Mouse (Mus musculus): ENCODE measurements at regions not wholly inside any gene's neighbourhood (a gene's known extent, or its start where the extent isn't known, plus 50 kb on each side); places are given as distances from the start of the nearest gene placed in this dataset.

DNA sequence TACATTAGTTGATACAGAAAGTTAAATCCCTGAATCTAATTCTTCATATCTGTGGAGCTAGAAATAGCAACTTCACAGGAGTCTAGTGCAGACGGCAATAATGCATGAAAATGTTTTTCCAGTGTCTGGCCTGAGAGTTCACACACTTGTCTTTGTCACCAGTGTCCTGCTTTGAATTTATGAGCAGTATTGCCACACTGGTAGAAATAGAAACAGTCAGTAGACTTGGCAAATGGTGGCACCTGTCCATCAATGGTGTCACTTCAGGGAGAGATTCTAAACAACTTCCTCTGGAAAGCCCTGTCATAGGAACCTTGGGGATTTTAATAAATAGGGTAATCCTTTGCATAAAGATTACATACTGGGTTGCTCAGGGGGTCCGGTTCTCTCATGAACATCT lies 621.5 kb upstream of the Cdh11 start:
- H3K4me1 ChIP-seq (ENCODE audit: control insufficient read depth, insufficient read depth, low read length): 0 out of 2 replicates have a peak, but pooled peaks cover 2% of the 10 kb centered on the region
- TF ChIP-seq CTCF (IDR thresholded peaks at IDR 0.05; ENCODE audit: control insufficient read depth, insufficient read depth, insufficient replicate concordance, low read depth, low read length): no peak
- no peak for TF ChIP-seq POLR2A (IDR thresholded peaks at IDR 0.05; ENCODE audit: control insufficient read depth, low read depth, low read length)

DNA sequence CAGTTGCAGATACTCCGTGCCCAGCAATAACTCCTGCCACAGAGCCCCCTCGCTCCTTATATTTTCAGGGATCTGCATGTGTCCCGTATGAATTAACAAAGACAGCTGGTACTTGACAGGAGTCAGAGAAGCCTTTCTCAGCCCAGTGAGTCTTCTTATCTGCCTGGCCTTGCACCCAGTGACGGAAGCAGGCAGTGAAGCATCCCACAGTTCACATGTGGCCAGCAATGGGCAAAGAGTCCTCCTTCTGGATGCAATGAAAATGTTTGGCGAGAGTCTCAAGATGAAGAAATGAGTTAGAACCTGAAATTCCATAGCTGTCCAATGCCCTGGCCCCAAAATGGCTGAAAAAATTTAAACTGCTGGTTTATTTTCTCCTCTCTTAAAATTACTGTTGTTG lies 622.2 kb upstream of the Cdh11 start:
- H3K27me3 ChIP-seq (ENCODE audit: control insufficient read depth, insufficient read depth, low read length): no peaks in the 10 kb centered on the region

More for the DNA sequence above, 621.5 kb upstream of the Cdh11 start:
- H3K4me3 ChIP-seq (ENCODE audit: control insufficient read depth, low read depth, low read length): no peak overlapping the region
- no peaks in the 10 kb centered on the region for H3K36me3 ChIP-seq (ENCODE audit: control insufficient read depth, insufficient read depth, low read length)
- H3K27me3 ChIP-seq (ENCODE audit: control insufficient read depth, insufficient read depth, low read length): no peaks in the 10 kb centered on the region
- no peak overlapping the region for H3K27ac ChIP-seq (ENCODE audit: control insufficient read depth, insufficient read depth, low read depth, low read length)

DNA sequence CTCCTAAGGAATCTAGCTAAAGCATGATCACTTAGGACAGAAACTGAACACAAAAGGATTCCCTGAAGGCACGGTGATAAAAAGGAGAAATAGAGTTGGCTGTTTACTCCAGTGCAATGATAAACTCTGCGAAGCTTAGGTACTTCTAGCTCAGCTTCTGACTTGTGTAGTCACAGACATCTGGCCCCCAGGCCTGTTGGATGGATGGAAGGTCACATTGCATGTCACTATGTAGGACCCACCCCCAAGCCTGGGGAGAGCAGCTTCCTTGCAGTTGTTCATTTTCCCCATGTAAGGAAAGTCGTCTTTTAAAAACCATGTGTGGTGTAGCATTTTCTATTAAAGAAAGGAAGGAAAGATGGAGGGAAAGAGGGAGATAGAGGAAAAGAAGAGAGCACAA lies 623.0 kb upstream of the Cdh11 start:
- Histone ChIP-seq H3K36me3 (ENCODE audit: control insufficient read depth, insufficient read depth, low read length) (no peaks in the 10 kb centered on the region), H3K4me3 (ENCODE audit: control insufficient read depth, low read depth, low read length) (no peak overlapping the region), H3K27me3 (ENCODE audit: control insufficient read depth, insufficient read depth, low read length) (no peaks in the 10 kb centered on the region), H3K27ac (ENCODE audit: control insufficient read depth, insufficient read depth, low read depth, low read length) (no peak overlapping the region), H3K4me1 (ENCODE audit: control insufficient read depth, insufficient read depth, low read length) (0 out of 2 replicates have a peak, but pooled peaks cover 2% of the 10 kb centered on the region)
- no peak for TF ChIP-seq CTCF (IDR thresholded peaks at IDR 0.05; ENCODE audit: control insufficient read depth, insufficient read depth, insufficient replicate concordance, low read depth, low read length)
- no peak for TF ChIP-seq POLR2A (IDR thresholded peaks at IDR 0.05; ENCODE audit: control insufficient read depth, low read depth, low read length)

More for the DNA sequence above, 622.2 kb upstream of the Cdh11 start:
- Histone ChIP-seq H3K36me3 (ENCODE audit: control insufficient read depth, insufficient read depth, low read length) (no peaks in the 10 kb centered on the region), H3K27ac (ENCODE audit: control insufficient read depth, insufficient read depth, low read depth, low read length) (no peak overlapping the region), H3K4me1 (ENCODE audit: control insufficient read depth, insufficient read depth, low read length) (0 out of 2 replicates have a peak, but pooled peaks cover 2% of the 10 kb centered on the region), H3K4me3 (ENCODE audit: control insufficient read depth, low read depth, low read length) (no peak overlapping the region)
- no peak for TF ChIP-seq POLR2A (IDR thresholded peaks at IDR 0.05; ENCODE audit: control insufficient read depth, low read depth, low read length)
- no peak for TF ChIP-seq CTCF (IDR thresholded peaks at IDR 0.05; ENCODE audit: control insufficient read depth, insufficient read depth, insufficient replicate concordance, low read depth, low read length)

DNA sequence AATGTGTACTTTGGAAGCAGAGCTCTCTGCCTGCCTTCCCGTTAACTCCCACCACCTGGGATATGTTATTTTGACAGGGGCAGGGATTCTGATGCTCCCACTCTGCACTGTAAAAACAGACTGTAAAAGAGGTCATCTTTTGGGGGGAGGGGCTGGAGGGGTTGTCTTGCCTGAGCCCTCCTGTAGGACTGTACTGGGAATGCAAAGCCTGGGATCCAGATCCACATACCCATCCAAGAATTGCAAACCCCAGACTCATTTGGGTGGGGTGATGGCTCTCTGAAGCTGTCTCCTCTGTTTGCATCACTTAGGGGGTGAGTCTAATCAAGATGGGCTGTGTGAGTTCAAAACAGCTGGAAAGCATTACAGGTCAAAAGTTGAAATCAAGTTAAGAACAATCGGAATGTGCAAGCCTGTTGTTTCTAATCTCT lies 623.7 kb upstream of the Cdh11 start:
- Histone ChIP-seq H3K4me3 (ENCODE audit: control insufficient read depth, low read depth, low read length) (no peak overlapping the region), H3K27ac (ENCODE audit: control insufficient read depth, insufficient read depth, low read depth, low read length) (no peak overlapping the region), H3K27me3 (ENCODE audit: control insufficient read depth, insufficient read depth, low read length) (no peaks in the 10 kb centered on the region), H3K4me1 (ENCODE audit: control insufficient read depth, insufficient read depth, low read length) (0 out of 2 replicates have a peak, but pooled peaks cover 2% of the 10 kb centered on the region), H3K36me3 (ENCODE audit: control insufficient read depth, insufficient read depth, low read length) (no peaks in the 10 kb centered on the region)
- no peak for TF ChIP-seq POLR2A (IDR thresholded peaks at IDR 0.05; ENCODE audit: control insufficient read depth, low read depth, low read length)
- TF ChIP-seq CTCF (IDR thresholded peaks at IDR 0.05; ENCODE audit: control insufficient read depth, insufficient read depth, insufficient replicate concordance, low read depth, low read length): no peak

DNA sequence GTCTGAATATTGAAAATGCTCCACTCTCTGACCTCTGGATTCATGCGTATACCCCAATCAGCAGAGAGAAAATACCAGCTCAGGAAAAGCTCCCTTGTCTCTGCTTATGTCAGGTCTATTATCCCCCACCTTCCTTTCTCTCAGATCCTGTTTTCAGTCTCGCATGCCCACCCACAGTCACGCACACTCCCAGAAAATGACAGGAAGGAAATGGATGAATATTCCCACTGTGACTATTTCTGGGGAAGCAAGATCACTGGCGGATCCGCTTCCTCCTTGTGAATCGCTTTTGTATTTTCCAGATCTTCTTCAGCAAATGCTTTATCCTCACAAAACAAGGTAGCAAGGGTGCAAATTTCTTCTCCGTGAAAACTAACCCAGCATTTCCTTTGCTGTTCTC lies 627.3 kb upstream of the Cdh11 start:
- H3K27ac ChIP-seq (ENCODE audit: control insufficient read depth, insufficient read depth, low read depth, low read length): no peak overlapping the region
- H3K4me1 ChIP-seq (ENCODE audit: control insufficient read depth, insufficient read depth, low read length): no peaks in the 10 kb centered on the region
- H3K36me3 ChIP-seq (ENCODE audit: control insufficient read depth, insufficient read depth, low read length): no peaks in the 10 kb centered on the region
- TF ChIP-seq POLR2A (IDR thresholded peaks at IDR 0.05; ENCODE audit: control insufficient read depth, low read depth, low read length): no peak
- no peaks in the 10 kb centered on the region for H3K27me3 ChIP-seq (ENCODE audit: control insufficient read depth, insufficient read depth, low read length)
- no peak overlapping the region for H3K4me3 ChIP-seq (ENCODE audit: control insufficient read depth, low read depth, low read length)

DNA sequence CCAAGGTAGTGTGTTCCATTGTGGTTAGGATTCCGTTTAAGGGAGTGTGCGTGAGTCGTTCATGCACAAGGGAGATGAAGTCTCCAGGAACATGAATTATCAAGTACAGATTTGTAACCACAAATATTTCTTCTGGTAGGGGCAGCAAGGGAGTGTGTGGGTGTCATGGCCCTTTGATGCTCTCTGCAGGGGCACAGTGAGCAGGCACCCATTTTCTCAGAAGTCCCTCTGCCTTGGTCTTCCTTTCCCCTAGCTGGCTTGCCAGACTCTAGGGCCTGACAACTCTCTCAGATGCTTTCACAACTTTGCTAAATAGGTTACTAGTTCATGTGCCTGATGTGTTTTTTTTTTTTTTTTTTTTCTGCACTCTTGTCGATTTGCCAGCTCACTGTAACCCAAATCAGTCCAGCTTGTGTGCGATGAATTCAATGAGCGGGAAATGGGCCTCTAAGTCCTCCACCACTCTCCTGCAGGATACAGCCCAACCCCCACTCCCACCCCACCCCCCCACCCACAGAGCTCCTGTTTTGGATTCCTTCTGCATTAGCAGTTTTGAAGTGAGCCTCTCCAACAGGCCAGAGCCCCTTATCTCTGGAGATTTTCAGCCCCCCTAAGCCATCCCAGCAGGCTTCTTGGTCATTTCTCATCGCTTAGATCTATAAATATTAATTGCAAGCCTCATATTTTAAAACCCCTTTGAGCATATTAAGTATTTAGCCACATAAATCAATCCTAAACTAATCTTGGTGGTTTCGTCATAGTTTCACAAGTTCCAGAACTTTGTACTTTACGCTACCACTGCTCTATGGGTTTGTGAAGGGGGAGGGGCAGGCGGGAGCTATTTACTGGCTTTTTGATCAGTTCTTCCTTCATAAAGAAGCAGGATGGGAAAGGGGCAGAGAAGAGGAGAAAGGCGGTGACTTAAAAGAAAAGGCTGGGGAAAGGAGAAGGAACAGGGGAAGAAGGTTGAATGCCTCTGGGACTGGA lies 628.4 kb upstream of the Cdh11 start:
- Histone ChIP-seq H3K4me3 (ENCODE audit: control insufficient read depth, low read depth, low read length) (no peak overlapping the region), H3K4me1 (ENCODE audit: control insufficient read depth, insufficient read depth, low read length) (no peaks in the 10 kb centered on the region), H3K27me3 (ENCODE audit: control insufficient read depth, insufficient read depth, low read length) (no peaks in the 10 kb centered on the region), H3K36me3 (ENCODE audit: control insufficient read depth, insufficient read depth, low read length) (no peaks in the 10 kb centered on the region), H3K27ac (ENCODE audit: control insufficient read depth, insufficient read depth, low read depth, low read length) (no peak overlapping the region)
- TF ChIP-seq CTCF (IDR thresholded peaks at IDR 0.05; ENCODE audit: control insufficient read depth, insufficient read depth, insufficient replicate concordance, low read depth, low read length): no peak
- TF ChIP-seq POLR2A (IDR thresholded peaks at IDR 0.05; ENCODE audit: control insufficient read depth, low read depth, low read length): no peak

DNA sequence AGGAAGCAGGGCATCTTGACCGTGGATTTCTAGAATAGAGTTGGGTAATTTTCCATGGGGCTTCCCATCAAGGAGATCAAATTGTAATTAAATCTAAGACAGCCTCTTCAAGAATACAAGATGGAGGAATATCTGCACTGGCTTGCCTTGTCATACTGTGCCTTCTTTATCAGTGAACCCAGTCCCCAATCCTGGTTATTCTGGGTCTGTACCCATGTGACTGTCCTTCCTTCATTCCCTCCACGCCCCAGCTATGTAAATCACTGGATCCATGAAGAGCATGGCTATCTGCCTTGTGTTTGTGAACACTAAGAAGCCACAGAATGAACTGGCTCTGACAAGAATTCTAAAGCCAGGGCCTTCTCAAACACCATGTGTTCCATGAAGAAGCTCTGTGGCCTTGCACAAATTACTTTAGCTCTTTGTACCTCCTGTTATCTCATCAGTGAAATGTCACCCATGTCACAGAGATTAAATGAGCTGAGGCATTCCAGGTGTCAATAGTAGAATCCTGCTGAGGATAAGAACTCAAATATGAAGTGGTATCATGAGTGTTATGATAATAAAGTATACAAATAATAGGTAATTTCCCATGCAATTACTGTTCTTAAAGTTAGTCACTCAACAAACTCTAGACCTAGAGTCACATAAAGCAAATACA lies 637.0 kb upstream of the Cdh11 start:
- Histone ChIP-seq H3K4me1 (ENCODE audit: control insufficient read depth, insufficient read depth, low read length) (no peaks in the 10 kb centered on the region), H3K27me3 (ENCODE audit: control insufficient read depth, insufficient read depth, low read length) (no peaks in the 10 kb centered on the region), H3K4me3 (ENCODE audit: control insufficient read depth, low read depth, low read length) (no peak overlapping the region), H3K36me3 (ENCODE audit: control insufficient read depth, insufficient read depth, low read length) (no peaks in the 10 kb centered on the region), H3K27ac (ENCODE audit: control insufficient read depth, insufficient read depth, low read depth, low read length) (no peak overlapping the region)
- no peak for TF ChIP-seq CTCF (IDR thresholded peaks at IDR 0.05; ENCODE audit: control insufficient read depth, insufficient read depth, insufficient replicate concordance, low read depth, low read length)
- TF ChIP-seq POLR2A (IDR thresholded peaks at IDR 0.05; ENCODE audit: control insufficient read depth, low read depth, low read length): no peak

Measured in testis, adult 2 months (tissue).